Mouse (Mus musculus) layer of hippocampus, postnatal 36 days (tissue): ENCODE measurements around the gene Zc3hav1. TPM values are rescaled to one million over a fixed set of nuclear protein-coding genes. Genes with fewer than 3 reads are reported as not detected.
"Not testable (repeated sequence)": the region's sequence is repeated elsewhere in the genome, so short reads cannot be mapped to it uniquely, and the experiment has no call there.

Experiments used
- DNase-seq, 2 experiments: peaks; one replicate each; pipeline ENCODE4 v3.0.0; 2022
- total RNA-seq, 2 experiments: library from RNA; stranded (reverse); gene quantifications; 2 replicates each; pipeline ENCODE4 v1.2.3; 2021

The Zc3hav1 gene
- 1 to 10 TPM; 2.8 to 3.2 TPM for total RNA-seq

GRCm38 (mm10) chr6:38353811-38354722, at the start of gene Zc3hav1:
Zc3hav1 (minus strand) TSS chr6:38354603.
- peak; percentile 20 to 28 for DNase-seq

- DNase-seq = peak; percentile 51 to 67
These were observed 35.3 kb upstream of the Zc3hav1 start for GRCm38 (mm10) chr6:38389671-38390070.

DNA sequence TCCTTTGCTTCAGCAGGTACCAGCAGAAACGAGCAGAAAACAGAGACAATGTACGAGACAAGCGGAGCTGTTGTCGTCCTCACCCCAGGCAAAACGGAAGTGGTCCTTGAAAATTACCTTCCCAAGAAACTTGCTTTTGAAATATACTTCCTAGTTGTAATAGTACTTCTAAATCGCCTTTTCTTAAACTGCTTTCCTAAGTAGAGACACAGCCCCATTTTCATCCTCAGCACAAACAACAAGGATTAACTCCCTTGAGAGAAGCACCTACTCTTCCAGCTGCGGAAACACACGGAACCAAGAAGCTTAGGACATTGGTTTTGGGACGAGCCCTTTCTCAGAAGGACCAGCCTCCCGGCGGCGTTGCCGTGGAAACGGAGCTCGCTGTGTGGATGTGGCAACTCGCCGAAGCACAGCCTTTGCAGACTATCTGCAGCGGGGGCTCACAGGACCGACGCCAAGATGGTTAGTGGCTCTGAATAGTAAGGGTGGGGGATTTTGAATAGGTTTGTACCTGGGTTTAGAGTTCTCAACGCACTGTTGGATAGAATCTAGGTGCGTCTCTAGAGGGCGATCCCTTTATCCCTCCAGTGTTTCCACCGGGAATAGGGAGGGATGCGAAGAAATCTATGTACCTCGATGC, 26.8 kb upstream of the Zc3hav1 start, which contains the start of gene Ttc26:
Ttc26 (plus strand) TSS at position 341 of the 643 bp plus-strand sequence.
- DNase-seq = peak; percentile 82 to 83

GRCm38 (mm10) chr6:38380764-38381128, 26.3 kb upstream of the Zc3hav1 start:
- DNase-seq = no peak

DNA sequence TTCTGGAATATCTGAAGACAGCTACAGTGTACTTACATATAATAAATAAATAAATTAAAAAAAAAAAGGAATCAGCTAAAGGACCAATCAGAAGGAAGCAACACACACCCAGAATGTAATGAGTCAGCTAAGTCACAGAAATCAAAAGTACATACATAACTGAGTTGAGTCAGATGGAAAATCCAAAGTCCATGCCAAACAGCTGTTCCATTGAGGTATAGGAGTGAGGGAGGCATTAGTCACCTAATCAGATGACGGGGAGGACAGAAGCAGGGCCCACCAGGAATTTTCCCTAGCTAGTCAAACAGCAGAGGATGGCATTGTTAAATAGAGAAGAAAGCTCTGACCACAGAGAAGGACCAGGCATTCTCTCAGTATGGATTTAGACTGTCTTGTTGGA, 19.9 kb upstream of the Zc3hav1 start:
- DNase-seq = no peak

GRCm38 (mm10) chr6:38369945-38370344, 15.5 kb upstream of the Zc3hav1 start:
- no peak for DNase-seq

GRCm38 (mm10) chr6:38364121-38364520, 9.7 kb upstream of the Zc3hav1 start:
- no peak for DNase-seq

DNA sequence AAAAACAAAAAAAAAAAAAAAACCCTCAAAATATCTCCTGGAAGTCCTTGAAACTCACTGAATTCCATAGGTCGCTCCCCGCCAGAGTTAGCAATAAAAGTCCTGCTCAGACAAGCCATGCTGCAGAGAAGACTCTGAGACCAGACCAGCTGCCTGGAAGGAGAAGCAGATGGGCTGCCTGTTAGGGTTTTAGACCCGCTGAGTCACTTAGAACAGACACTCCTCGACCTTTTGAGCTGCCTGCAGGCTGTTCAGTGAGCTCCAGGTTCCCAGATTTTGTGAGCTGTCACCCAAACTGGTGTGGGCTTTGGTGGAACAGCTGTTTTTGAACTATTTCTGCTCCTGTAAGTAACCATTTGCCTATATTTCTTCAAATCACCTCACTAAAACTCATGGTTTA, 9.0 kb upstream of the Zc3hav1 start:
- no peak for DNase-seq

DNA sequence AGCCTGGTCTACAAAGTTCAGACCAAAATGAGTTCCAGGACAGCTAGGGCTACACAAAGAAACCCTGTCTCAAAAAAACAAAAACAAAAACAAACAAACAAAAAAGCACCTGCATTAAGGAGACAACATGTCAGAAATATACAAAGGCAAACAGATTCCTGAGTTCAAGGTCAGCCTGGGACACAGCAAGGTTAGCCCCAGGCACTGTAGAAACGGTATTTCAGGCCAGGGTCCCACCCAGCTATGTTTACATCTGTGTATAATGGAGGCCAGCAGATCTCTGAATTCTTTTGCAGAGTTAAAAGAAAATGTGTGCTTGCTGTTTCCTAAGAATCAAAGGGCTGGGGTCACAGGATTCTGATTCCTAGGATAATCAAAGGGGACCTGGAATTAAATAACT, 7.5 kb upstream of the Zc3hav1 start:
- no peak for DNase-seq

- DNase-seq = no peak
These were observed 6.7 kb upstream of the Zc3hav1 start for GRCm38 (mm10) chr6:38361065-38361464.

- DNase-seq = no peak
These were observed 5.5 kb upstream of the Zc3hav1 start for GRCm38 (mm10) chr6:38359736-38360499.

GRCm38 (mm10) chr6:38359044-38359735, 4.8 kb upstream of the Zc3hav1 start:
- not testable (repeated sequence) for DNase-seq

GRCm38 (mm10) chr6:38358253-38359027, 4.0 kb upstream of the Zc3hav1 start:
- no peak for DNase-seq

GRCm38 (mm10) chr6:38357603-38358252, 3.3 kb upstream of the Zc3hav1 start:
- no peak for DNase-seq

DNA sequence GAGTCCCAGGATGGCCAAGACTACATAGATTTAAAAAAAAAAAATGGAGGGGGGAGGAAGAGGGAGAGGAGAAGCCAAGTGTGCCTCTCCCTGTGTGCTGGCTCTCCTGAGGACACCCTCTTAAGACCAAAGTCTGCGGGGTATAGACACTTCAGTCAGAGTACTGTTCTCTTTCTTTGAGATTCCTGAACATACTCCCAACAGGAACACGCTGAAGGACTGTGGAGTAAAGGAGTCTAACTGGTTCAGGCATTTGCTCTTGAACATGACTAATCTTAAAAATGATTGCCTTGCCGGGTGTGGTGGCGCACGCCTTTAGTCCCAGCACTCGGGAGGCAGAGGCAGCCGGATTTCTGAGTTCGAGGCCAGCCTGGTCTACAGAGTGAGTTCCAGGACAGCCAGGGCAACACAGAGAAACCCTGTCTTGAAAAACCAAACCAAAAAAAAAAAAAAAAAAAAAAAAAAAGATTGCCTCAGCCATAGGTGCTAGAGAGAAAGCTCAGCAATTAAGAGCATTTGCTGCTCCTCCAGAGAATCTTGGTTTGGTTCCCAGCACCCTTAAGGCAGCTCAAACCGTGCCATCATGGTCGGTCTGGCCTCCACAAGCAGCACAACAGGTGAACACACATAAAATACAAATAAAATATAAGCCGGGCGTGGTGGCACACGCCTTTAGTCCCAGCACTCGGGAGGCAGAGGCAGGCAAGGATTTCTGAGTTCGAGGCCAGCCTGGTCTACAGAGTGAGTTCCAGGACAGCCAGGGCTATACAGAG, 2.4 kb upstream of the Zc3hav1 start:
- not testable (repeated sequence) for DNase-seq

DNA sequence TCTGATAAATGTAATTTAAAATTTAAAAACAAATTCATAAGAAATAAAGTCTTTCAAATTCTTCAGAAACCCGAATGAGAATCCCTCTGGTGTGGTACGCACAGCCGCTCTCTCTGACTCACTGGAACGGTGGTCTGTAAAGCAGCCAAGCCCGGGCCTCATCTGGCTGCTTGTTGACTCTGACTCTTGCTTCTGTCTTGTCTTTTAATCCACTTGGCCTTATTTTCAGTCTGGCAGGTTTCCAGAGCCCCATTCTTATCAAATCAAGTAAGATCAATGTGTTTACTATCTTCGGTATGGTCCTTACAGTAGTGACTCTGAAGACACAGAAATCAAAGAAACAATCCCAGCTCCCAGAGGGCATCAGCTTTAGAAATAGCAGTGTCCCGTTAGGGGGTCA, 1.5 kb upstream of the Zc3hav1 start:
- DNase-seq = no peak

DNA sequence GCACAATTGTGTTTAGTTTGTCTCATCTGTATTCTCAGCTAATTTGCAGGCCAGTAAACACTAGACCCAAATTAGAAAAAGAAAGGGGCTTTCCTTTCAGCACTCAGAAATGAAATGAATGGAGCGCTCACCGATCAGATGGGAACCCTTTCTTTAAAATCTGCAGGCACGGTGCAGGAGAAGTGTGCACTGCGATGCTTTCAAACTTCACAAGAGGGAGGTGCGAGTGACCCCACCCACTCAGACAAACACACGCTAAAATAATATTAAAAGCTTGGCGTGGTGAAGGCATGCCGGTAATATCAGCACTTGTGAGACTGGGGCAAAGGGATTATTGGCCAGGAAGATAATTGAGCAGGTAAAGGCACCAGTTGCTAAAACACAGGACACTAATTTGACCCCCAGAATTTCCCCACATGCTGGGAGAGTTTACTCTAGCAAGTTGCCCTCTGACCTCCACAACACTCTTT, 986 bp upstream of the Zc3hav1 start:
- DNase-seq = no peak

DNA sequence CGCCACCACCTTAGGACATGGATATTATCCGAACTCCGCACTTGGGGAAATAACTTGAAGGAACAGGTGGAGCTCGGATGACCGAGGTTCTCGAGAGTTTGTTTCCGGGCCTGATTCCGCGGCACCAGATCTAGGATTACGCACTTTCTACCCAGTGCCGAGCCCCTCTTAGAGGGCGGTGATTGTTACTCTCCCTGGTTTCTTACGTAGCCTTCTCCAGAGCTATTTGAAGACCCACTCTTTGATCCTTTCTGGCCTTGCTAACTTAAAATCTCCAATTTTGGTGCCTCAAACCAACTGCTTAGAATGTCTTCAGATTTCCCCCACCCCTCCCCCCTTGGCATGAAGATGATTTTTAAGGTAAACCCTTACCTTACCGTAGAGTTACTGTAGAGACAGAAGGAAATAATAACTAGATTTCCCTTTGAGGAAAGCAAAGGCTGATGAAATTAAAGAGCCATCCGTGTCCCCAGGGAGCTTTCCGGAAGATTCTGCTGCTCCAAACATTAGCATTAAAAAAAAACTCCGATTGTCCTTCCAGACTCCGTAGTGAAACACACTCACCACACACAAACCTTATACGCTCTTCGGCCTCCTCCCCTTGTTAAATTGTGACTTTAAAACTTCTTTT, 435 bp upstream of the Zc3hav1 start:
- no peak for DNase-seq

DNA sequence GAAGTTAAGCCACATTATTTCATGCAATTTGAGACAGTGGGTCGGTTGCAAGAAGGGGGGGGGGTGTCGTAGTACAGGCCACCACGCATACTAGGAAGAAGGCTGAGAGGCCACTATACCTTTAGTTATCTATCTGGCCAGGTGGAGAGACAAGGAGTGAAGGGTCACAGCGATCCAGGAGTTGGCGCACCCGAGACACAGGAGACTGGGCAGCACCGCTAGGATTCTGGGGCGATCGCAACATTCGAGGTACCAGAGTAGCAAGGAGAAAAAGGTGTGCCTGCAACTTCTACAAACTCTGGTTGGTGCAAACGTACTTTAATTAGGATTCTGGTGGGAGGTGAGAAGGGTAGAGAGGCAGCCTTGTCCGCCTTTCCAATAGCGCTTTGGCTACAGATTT, 1.2 kb downstream of the Zc3hav1 start:
- no peak for DNase-seq

DNA sequence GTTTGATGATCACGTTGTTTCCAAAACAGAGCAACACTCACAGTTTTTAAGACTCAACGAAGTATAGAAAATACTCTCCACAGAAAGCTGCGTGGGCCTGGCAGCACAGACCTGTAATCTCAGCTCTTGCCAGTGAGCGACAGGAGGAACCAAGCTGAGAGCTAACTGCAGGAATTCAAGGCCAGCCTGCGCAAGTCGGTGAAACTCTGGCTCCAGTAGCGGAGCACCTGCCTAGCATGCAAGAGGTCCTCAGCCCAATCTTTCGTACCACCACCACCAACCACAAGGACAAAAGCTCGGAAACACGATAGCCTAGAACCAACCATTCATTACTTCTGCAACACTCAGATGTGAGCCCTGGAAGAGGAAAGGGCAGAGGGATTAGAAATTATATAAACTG, 2.0 kb downstream of the Zc3hav1 start:
- DNase-seq = no peak
